Mouse (Mus musculus) cerebellum, adult 2 months (tissue): Measurements from ENCODE around the gene Zdhhc17.

Experiments used
- CTCF ChIP-seq: fragments of 200-500 bp; IDR thresholded peaks from 2 replicates; pipeline ENCODE4 v1.5.1; 2011; ENCODE audit warnings: low read depth, mild to moderate bottlenecking, control low read depth, low read length, moderate library complexity, borderline replicate concordance; ENCODE audit not compliant: insufficient read depth
- POLR2A ChIP-seq: fragments of 200-500 bp; IDR thresholded peaks from 2 replicates; pipeline ENCODE4 v1.6.1; 2011; ENCODE audit warnings: low read length, control low read depth, borderline replicate concordance; ENCODE audit not compliant: insufficient read depth

DNA sequence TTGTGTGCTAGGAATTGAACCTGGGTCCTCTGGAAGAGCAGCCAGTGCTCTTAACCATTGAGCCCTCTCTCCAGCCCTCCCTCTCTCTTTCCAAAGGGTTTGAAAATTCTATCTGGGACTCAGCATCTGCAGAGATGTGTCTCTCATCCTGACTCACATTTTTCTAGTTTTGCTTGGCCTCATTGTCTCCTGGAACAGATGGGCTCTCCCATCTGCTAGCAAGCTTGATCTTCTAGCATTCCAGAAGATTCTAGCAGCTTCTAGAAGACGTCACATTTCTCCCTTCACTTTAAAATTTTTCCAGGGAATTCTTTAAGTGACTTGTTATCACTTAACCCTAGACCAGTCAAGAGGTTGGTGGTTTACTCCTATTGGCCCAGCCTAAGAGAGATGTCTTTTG is 26.9 kb upstream of the Zdhhc17 start:
- TF ChIP-seq CTCF (no peak), POLR2A (no peak)
